Mouse (Mus musculus) limb, embryonic 15.5 days (tissue): ENCODE measurements around the gene Rps27l. TPM values are rescaled to one million over a fixed set of nuclear protein-coding genes. Genes with fewer than 3 reads are reported as not detected.

Experiments
- ATAC-seq: fragments of 200-750 bp; cut with Nextera tagmentation; 2 replicates; pipeline ENCODE4 v1.8.0; 2017; ENCODE audit warnings: low read depth, moderate TSS enrichment; ENCODE audit not compliant: insufficient number of reproducible peaks, low FRiP score, low TSS enrichment
- H3K27ac ChIP-seq: fragments of 300-500 bp; sonication (generic); 2 replicates; pipeline ENCODE4 v1.5.1; 2015; ENCODE audit warnings: moderate library complexity, mild to moderate bottlenecking, inconsistent platforms
- H3K27me3 ChIP-seq: fragments of 300-500 bp; sonication (generic); 2 replicates; pipeline ENCODE4 v1.6.1; 2015; ENCODE audit warnings: inconsistent platforms
- H3K36me3 ChIP-seq: fragments of 300-500 bp; sonication (generic); 2 replicates; pipeline ENCODE4 v1.6.1; 2015; ENCODE audit warnings: inconsistent platforms
- H3K4me1 ChIP-seq: fragments of 300-500 bp; sonication (generic); 2 replicates; pipeline ENCODE4 v1.6.1; 2015; ENCODE audit warnings: inconsistent platforms
- H3K4me2 ChIP-seq: fragments of 300-500 bp; sonication (generic); 2 replicates; pipeline ENCODE4 v1.6.1; 2015; ENCODE audit warnings: mild to moderate bottlenecking, inconsistent platforms
- H3K4me3 ChIP-seq: fragments of 300-500 bp; sonication (generic); 2 replicates; pipeline ENCODE4 v1.5.1; 2015; ENCODE audit warnings: mild to moderate bottlenecking, inconsistent platforms
- H3K9ac ChIP-seq: fragments of 300-500 bp; sonication (generic); 2 replicates; pipeline ENCODE4 v1.6.1; 2015; ENCODE audit warnings: inconsistent platforms
- H3K9me3 ChIP-seq: fragments of 300-500 bp; sonication (generic); 2 replicates; pipeline ENCODE4 v1.6.1; 2016; ENCODE audit warnings: inconsistent platforms
- WGBS: fragments of 180-500 bp; shearing (Covaris S2); methylation state at CpG from one replicate; pipeline ENCODE4 v1.1.7; 2015; 5-methylcytosine and 5-hydroxymethylcytosine counted together
- polyA plus RNA-seq: library from polyadenylated mRNA; unstranded; fragments of >200 nt; fragmentation: Nextera tagmentation; extraction: Ambion mirVana; gene quantifications from 2 replicates; pipeline ENCODE4 v1.2.1, GENCODE M21; 2015

Gene Rps27l
- polyA plus RNA-seq, result 572 and 601 TPM in 2 replicates

DNA sequence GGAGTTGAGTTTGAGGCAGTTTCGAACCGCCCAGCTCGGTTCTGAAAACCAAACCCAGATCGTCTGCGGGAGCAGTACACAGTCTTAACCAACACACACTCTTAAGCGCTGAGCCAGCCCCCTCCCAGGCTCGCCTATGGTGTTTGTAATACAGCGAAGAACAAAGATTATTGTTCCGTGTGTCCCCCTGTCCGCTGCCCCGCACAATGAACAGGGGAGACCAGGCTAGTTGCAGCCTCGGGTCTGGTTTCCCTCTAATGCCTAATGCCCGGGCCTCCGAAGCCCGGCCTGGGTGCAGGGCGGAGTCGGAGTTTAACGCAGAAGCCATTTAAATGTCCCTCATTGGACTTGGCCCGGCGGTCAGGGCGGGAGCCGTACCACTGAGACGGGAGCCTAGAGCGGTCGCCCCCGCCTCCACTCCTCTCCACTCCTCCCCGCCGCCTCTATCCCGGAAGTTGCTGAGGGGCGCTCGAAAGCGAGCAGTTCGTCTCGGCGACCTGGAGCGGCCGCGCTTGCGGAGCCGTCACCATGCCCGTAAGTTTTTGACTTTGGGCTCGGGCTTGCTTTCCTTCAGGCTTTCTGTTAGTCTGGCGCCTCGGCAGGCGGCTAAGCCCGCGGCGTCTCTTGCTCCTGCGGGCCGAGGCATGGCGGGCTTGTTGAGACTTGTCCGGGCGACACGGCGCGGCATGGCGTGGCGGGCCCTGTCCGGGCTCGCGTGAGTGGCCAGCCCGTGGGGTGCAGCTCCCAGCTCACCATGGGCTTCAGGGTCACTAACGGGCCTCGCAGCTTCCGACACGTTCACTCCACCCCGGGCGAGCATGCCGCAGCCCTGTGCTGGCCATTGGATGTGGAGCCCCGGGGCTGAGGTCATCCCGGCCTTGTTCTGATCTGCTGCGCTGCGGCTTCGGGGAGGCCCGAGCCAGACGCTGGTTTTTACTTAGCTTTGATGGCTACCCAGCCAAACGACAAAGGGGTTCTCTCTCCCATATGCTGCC lies at the start of gene Rps27l:
TSS of gene Rps27l (plus strand) at position 440 of the 995 bp plus-strand sequence.
- H3K9me3 ChIP-seq, result no peaks in the 10 kb centered on the region
- ATAC-seq, result peak; percentile 98
- WGBS, result under 1% methylated on average over 77 of the region's 77 CpGs

GRCm38 (mm10) chr9:66896951-66897350 lies 48.9 kb upstream of the Rps27l start:
- Histone ChIP-seq H3K9me3 (no peaks in the 10 kb centered on the region), H3K4me3 (no peak overlapping the region), H3K27ac (no peak overlapping the region), H3K9ac (no peak overlapping the region), H3K4me1 (no peaks in the 10 kb centered on the region), H3K36me3 (no peaks in the 10 kb centered on the region), H3K27me3 (no peaks in the 10 kb centered on the region), H3K4me2 (no peak overlapping the region)
- ATAC-seq, result no peak
- WGBS, result 62% methylated on average over 6 of the region's 6 CpGs

More for the DNA sequence above, at the start of gene Rps27l:
- H3K27ac ChIP-seq, result peak within 1 kb of the TSS; percentile 96
- H3K4me3 ChIP-seq, result peak within 1 kb of the TSS; percentile 66
- peaks cover 10% of the 10 kb centered on the region; the same call in 1 of the 2 replicates for H3K4me1 ChIP-seq
- H3K9ac ChIP-seq, result peak within 1 kb of the TSS; percentile 87
- H3K4me2 ChIP-seq, result peak within 1 kb of the TSS; percentile 49
- no peaks in the 10 kb centered on the region for H3K27me3 ChIP-seq
- peaks cover 9% of the 10 kb centered on the region for H3K36me3 ChIP-seq

GRCm38 (mm10) chr9:66897851-66898250 lies 48.0 kb upstream of the Rps27l start:
- H3K27me3 ChIP-seq, result no peaks in the 10 kb centered on the region
- ATAC-seq, result no peak
- no peak overlapping the region for H3K4me2 ChIP-seq
- H3K9ac ChIP-seq, result no peak overlapping the region
- H3K9me3 ChIP-seq, result no peaks in the 10 kb centered on the region
- 61% methylated on average over 6 of the region's 6 CpGs for WGBS
- no peaks in the 10 kb centered on the region for H3K36me3 ChIP-seq
- H3K4me1 ChIP-seq, result no peaks in the 10 kb centered on the region
- no peak overlapping the region for H3K4me3 ChIP-seq
- no peak overlapping the region for H3K27ac ChIP-seq

DNA sequence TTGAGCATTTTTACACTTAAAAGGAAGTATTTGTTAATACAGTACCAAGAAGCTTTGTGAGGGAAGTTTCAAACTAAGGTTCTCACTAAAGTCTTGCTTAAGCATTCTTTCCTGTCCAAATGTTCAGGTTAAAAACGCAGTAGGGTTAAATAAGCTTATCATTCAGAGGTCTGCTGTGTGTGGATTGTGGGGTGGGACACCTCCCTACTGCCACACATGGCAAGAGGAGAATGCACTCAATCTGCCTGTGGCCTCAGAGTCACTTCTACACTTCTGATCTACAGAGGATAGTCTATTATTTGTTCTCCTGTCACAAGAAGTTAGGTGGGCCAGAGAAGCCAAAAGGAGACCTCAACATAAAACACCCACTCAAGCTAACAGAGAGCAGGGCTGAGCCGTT lies 46.8 kb upstream of the Rps27l start:
- ATAC-seq, result no peak
- no peaks in the 10 kb centered on the region for H3K27me3 ChIP-seq
- H3K27ac ChIP-seq, result no peak overlapping the region
- no peaks in the 10 kb centered on the region for H3K4me1 ChIP-seq
- no peak overlapping the region for H3K4me3 ChIP-seq
- no peak overlapping the region for H3K4me2 ChIP-seq
- no peaks in the 10 kb centered on the region for H3K36me3 ChIP-seq
- no peaks in the 10 kb centered on the region for H3K9me3 ChIP-seq
- H3K9ac ChIP-seq, result no peak overlapping the region
- 83% methylated on average over 2 of the region's 2 CpGs for WGBS

GRCm38 (mm10) chr9:66899526-66899925 lies 46.4 kb upstream of the Rps27l start:
- no peak for ATAC-seq
- Histone ChIP-seq H3K4me2 (no peak overlapping the region), H3K4me3 (no peak overlapping the region), H3K36me3 (no peaks in the 10 kb centered on the region), H3K27ac (no peak overlapping the region), H3K4me1 (no peaks in the 10 kb centered on the region), H3K9me3 (no peaks in the 10 kb centered on the region), H3K9ac (no peak overlapping the region), H3K27me3 (no peaks in the 10 kb centered on the region)
- 79% methylated on average over 4 of the region's 4 CpGs for WGBS

GRCm38 (mm10) chr9:66905990-66906389 lies 39.9 kb upstream of the Rps27l start:
- ATAC-seq, result no peak
- no peak overlapping the region for H3K27ac ChIP-seq
- H3K9ac ChIP-seq, result no peak overlapping the region
- 56% methylated on average over 9 of the region's 9 CpGs for WGBS
- no peaks in the 10 kb centered on the region for H3K27me3 ChIP-seq
- no peaks in the 10 kb centered on the region for H3K9me3 ChIP-seq
- H3K4me3 ChIP-seq, result no peak overlapping the region
- peaks cover 12% of the 10 kb centered on the region for H3K4me1 ChIP-seq
- no peak overlapping the region for H3K4me2 ChIP-seq
- no peaks in the 10 kb centered on the region for H3K36me3 ChIP-seq

GRCm38 (mm10) chr9:66907126-66907525 lies 38.8 kb upstream of the Rps27l start:
- no peak overlapping the region for H3K27ac ChIP-seq
- no peak overlapping the region for H3K4me3 ChIP-seq
- 88% methylated on average over 8 of the region's 8 CpGs for WGBS

DNA sequence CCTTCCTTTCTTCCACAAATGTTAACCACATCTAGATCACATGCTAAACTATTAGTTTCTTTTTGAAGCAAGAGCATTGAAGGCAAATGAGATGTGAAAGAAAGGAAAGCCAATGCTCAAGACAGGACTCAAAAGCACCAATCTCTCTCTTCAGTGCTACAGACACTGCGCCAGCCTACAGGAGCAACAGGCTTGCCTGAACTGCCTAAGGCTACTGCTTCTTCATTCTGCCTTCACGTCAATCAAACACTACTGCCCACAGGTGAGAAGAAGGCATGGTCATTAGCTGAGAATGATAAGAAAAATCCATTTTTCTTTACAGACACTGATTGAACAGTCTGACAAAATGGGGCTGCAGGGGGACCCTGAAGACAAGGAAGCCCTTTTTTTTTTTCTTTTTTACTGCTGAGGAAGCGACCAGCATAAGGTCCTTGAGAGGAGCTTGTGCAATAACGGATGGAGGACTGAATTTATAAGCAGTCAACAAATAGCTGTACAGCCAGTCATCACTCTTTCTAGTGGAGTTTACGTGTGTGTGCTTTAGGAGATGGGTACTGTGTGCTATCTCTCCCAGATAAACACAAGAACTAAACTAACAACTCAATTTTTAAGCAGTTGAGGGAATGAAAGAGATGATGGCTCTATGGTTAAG lies 38.0 kb upstream of the Rps27l start:
- Histone ChIP-seq H3K27me3 (no peaks in the 10 kb centered on the region), H3K36me3 (no peaks in the 10 kb centered on the region), H3K4me1 (peaks cover 12% of the 10 kb centered on the region), H3K4me2 (no peak overlapping the region), H3K9ac (no peak overlapping the region), H3K4me3 (no peak overlapping the region), H3K27ac (no peak overlapping the region), H3K9me3 (no peaks in the 10 kb centered on the region)
- ATAC-seq, result no peak
- WGBS, result 78% methylated on average over 5 of the region's 5 CpGs

More at GRCm38 (mm10) chr9:66907126-66907525, 38.8 kb upstream of the Rps27l start:
- no peak overlapping the region for H3K9ac ChIP-seq
- no peaks in the 10 kb centered on the region for H3K9me3 ChIP-seq
- H3K36me3 ChIP-seq, result no peaks in the 10 kb centered on the region
- no peak overlapping the region for H3K4me2 ChIP-seq
- ATAC-seq, result no peak
- no peaks in the 10 kb centered on the region for H3K27me3 ChIP-seq
- peaks cover 12% of the 10 kb centered on the region for H3K4me1 ChIP-seq

DNA sequence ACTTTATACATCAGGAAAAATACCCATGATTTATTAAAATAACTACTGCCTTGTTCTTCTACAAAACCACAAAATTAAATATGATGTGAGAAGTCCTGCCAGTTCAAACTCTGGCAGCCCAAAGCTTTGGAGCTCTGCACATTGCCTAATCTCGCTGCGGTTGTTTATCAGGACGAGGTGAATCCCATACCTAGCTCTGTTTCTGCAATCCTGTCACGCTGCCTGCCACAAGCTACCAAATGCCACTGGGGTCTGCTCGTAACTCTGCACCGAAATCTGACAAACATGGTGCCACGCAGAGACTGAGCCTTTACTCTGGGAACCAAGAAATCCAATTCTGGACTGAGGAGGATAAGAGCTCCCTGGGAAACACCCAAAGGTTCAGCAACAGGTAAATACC lies 36.0 kb upstream of the Rps27l start:
- H3K27ac ChIP-seq, result no peak overlapping the region
- 73% methylated on average over 7 of the region's 7 CpGs for WGBS

GRCm38 (mm10) chr9:66910677-66911076 lies 35.2 kb upstream of the Rps27l start:
- Histone ChIP-seq H3K27me3 (no peaks in the 10 kb centered on the region), H3K9me3 (no peaks in the 10 kb centered on the region), H3K4me1 (peaks cover 11% of the 10 kb centered on the region), H3K9ac (no peak overlapping the region), H3K27ac (no peak overlapping the region), H3K36me3 (no peaks in the 10 kb centered on the region), H3K4me2 (no peak overlapping the region), H3K4me3 (no peak overlapping the region)
- WGBS, result 81% methylated on average over 5 of the region's 5 CpGs
- no peak for ATAC-seq

More for the DNA sequence above, 36.0 kb upstream of the Rps27l start:
- Histone ChIP-seq H3K4me3 (no peak overlapping the region), H3K4me1 (peaks cover 12% of the 10 kb centered on the region), H3K36me3 (no peaks in the 10 kb centered on the region), H3K9ac (no peak overlapping the region), H3K9me3 (no peaks in the 10 kb centered on the region), H3K4me2 (no peak overlapping the region), H3K27me3 (no peaks in the 10 kb centered on the region)
- ATAC-seq, result no peak

DNA sequence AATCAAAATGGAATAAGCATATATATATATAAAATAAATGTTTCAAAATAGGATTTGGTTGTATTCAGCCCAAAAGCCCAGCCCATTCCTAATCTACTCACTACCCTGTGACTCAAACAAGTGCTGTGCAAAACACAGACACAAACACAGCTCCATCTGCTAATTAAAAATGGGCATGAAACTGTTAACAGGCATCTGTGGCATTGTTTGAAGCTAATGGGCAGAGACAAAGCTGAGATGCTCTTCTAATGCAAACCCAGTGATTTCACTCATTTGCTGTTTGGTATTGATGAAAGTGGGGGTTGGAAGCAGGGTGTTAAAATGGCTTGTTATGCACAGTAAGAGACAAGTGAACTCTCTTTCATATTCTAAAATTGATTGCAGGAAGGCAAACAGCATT lies 33.6 kb upstream of the Rps27l start:
- H3K4me1 ChIP-seq, result peaks cover 7% of the 10 kb centered on the region; the same call in 1 of the 2 replicates
- H3K4me3 ChIP-seq, result no peak overlapping the region
- no peak overlapping the region for H3K4me2 ChIP-seq
- no peaks in the 10 kb centered on the region for H3K36me3 ChIP-seq
- H3K27ac ChIP-seq, result no peak overlapping the region
- no peak for ATAC-seq
- no peaks in the 10 kb centered on the region for H3K27me3 ChIP-seq
- H3K9me3 ChIP-seq, result no peaks in the 10 kb centered on the region
- H3K9ac ChIP-seq, result no peak overlapping the region
